Mouse (Mus musculus) spleen, adult 2 months (tissue): ENCODE results near the gene Nuak1. TPM values are rescaled to one million over a fixed set of nuclear protein-coding genes. Genes with fewer than 3 reads are reported as not detected.

Source experiments
- DNase-seq, 2 experiments: peaks; one replicate each; pipeline versions ENCODE4 v3.0.0 to v3.0.0-alpha.2; 2012 to 2021; ENCODE audit warnings: low spot score in 2 of 2, low read depth in 1 of 2
- H3K27ac ChIP-seq: fragments of 200-500 bp; 2 replicates; pipeline ENCODE4 v1.5.1; 2012; ENCODE audit warnings: low read length, inconsistent platforms; ENCODE audit not compliant: insufficient read depth
- H3K27me3 ChIP-seq: fragments of 200-500 bp; 2 replicates; pipeline ENCODE4 v1.6.1; 2012; ENCODE audit warnings: mild to moderate bottlenecking, moderate library complexity, low read length, inconsistent platforms; ENCODE audit not compliant: control insufficient read depth, insufficient read depth
- H3K36me3 ChIP-seq: fragments of 200-500 bp; 2 replicates; pipeline ENCODE4 v1.6.1; 2012; ENCODE audit warnings: mild to moderate bottlenecking, low read length, inconsistent platforms; ENCODE audit not compliant: control insufficient read depth, insufficient read depth
- H3K4me1 ChIP-seq: fragments of 200-500 bp; 2 replicates; pipeline ENCODE4 v1.6.1; 2011; ENCODE audit warnings: inconsistent platforms; ENCODE audit not compliant: control insufficient read depth, insufficient read depth, insufficient read length
- H3K4me3 ChIP-seq: fragments of 200-500 bp; 2 replicates; pipeline ENCODE4 v1.5.1; 2011; ENCODE audit warnings: mild to moderate bottlenecking, inconsistent platforms; ENCODE audit not compliant: insufficient read depth, insufficient read length; ENCODE audit errors: extremely low read depth
- CTCF ChIP-seq: fragments of 200-500 bp; IDR thresholded peaks from 2 replicates; pipeline ENCODE4 v1.5.1; 2011; ENCODE audit warnings: mild to moderate bottlenecking, inconsistent platforms; ENCODE audit not compliant: insufficient read depth, insufficient read length, insufficient replicate concordance; ENCODE audit errors: extremely low read depth
- POLR2A ChIP-seq: fragments of 200-500 bp; IDR thresholded peaks from 2 replicates; pipeline ENCODE4 v1.6.1; 2011; ENCODE audit warnings: low read depth, low read length, inconsistent platforms
- WGBS: fragments of 180-500 bp; shearing (Covaris S2); methylation state at CpG from one replicate; pipeline ENCODE4 v1.1.7; 2018; 5-methylcytosine and 5-hydroxymethylcytosine counted together
- polyA plus RNA-seq: library from polyadenylated mRNA; depleted of rRNA; stranded (reverse); fragments of >200 nt; gene quantifications from 2 replicates; pipeline ENCODE4 v1.2.3, GENCODE M21; 2012

Gene Nuak1
- polyA plus RNA-seq, 1 experiment = 7.0 TPM

GRCm38 (mm10) chr10:84460420-84461101, 20.2 kb upstream of the Nuak1 start:
- Histone ChIP-seq H3K4me1 (no peaks in the 10 kb centered on the region), H3K27me3 (no peaks in the 10 kb centered on the region), H3K27ac (no peak overlapping the region), H3K4me3 (no peak overlapping the region), H3K36me3 (no peaks in the 10 kb centered on the region)
- DNase-seq = no peak
- WGBS = 77% methylated on average over 8 of the region's 8 CpGs
- TF ChIP-seq POLR2A (no peak), CTCF (no peak)

- Histone ChIP-seq H3K27ac (no peak overlapping the region), H3K36me3 (no peaks in the 10 kb centered on the region), H3K4me1 (no peaks in the 10 kb centered on the region), H3K4me3 (no peak overlapping the region), H3K27me3 (no peaks in the 10 kb centered on the region)
- 89% methylated on average over 5 of the region's 5 CpGs for WGBS
- TF ChIP-seq CTCF = no peak
- TF ChIP-seq POLR2A = no peak
- no peak for DNase-seq
Measured at GRCm38 (mm10) chr10:84458094-84458493, 17.7 kb upstream of the Nuak1 start.

- WGBS = 90% methylated on average over 9 of the region's 9 CpGs
- no peak for DNase-seq
- Histone ChIP-seq H3K4me3 (no peak overlapping the region), H3K4me1 (no peaks in the 10 kb centered on the region), H3K36me3 (no peaks in the 10 kb centered on the region), H3K27me3 (no peaks in the 10 kb centered on the region), H3K27ac (no peak overlapping the region)
- TF ChIP-seq CTCF (no peak), POLR2A (no peak)
Measured at GRCm38 (mm10) chr10:84457539-84457938, 17.1 kb upstream of the Nuak1 start.

GRCm38 (mm10) chr10:84456632-84457320, 16.4 kb upstream of the Nuak1 start:
- Histone ChIP-seq H3K36me3 (no peaks in the 10 kb centered on the region), H3K4me1 (no peaks in the 10 kb centered on the region), H3K27ac (no peak overlapping the region), H3K4me3 (no peak overlapping the region), H3K27me3 (no peaks in the 10 kb centered on the region)
- TF ChIP-seq CTCF (no peak), POLR2A (no peak)
- 87% methylated on average over 9 of the region's 9 CpGs for WGBS
- DNase-seq = no peak

- Histone ChIP-seq H3K4me1 (no peaks in the 10 kb centered on the region), H3K27ac (no peak overlapping the region), H3K4me3 (no peak overlapping the region), H3K27me3 (no peaks in the 10 kb centered on the region), H3K36me3 (no peaks in the 10 kb centered on the region)
- WGBS = 82% methylated on average over 4 of the region's 4 CpGs
- DNase-seq = no peak
- TF ChIP-seq POLR2A (no peak), CTCF (no peak)
Measured at GRCm38 (mm10) chr10:84451883-84452282, 11.5 kb upstream of the Nuak1 start.

GRCm38 (mm10) chr10:84450654-84451053, 10.3 kb upstream of the Nuak1 start:
- TF ChIP-seq POLR2A (no peak), CTCF (peak; percentile 65; the same call in 1 of the 2 replicates)
- DNase-seq = peak; percentile 28 to 65
- H3K27ac ChIP-seq = no peak overlapping the region
- WGBS = 3% methylated on average over 10 of the region's 10 CpGs
- H3K4me3 ChIP-seq = no peak overlapping the region
- H3K4me1 ChIP-seq = no peaks in the 10 kb centered on the region
- no peaks in the 10 kb centered on the region for H3K36me3 ChIP-seq
- no peaks in the 10 kb centered on the region for H3K27me3 ChIP-seq

- TF ChIP-seq CTCF (no peak), POLR2A (no peak)
- Histone ChIP-seq H3K36me3 (no peaks in the 10 kb centered on the region), H3K4me1 (no peaks in the 10 kb centered on the region), H3K27ac (no peak overlapping the region), H3K4me3 (no peak overlapping the region), H3K27me3 (no peaks in the 10 kb centered on the region)
- 92% methylated on average over 8 of the region's 8 CpGs for WGBS
- no peak for DNase-seq
Measured at GRCm38 (mm10) chr10:84449733-84450132, 9.3 kb upstream of the Nuak1 start.
